Mouse (Mus musculus) mouse embryonic stem cell (cell line): ENCODE results near the gene Trim65.

Experiments
- in situ Hi-C, 2 experiments: fragments of 300-500 bp; cut with MboI; formaldehyde crosslinking; loops; 1 replicate in 1 of 2; 3 replicates in 1 of 2; pipeline ENCODE4 v1.14.3; 2019 to 2020; ENCODE audit warnings: low sequenced_read_pairs in 2 of 2, low pct_unique_long_range_greater_than_20kb in 1 of 2, mixed read lengths in 1 of 2; ENCODE audit not compliant: unreplicated experiment in 1 of 2

Gene Trim65

GRCm38 (mm10) chr11:116111611-116112203, 19.2 kb downstream of the Trim65 start:
- in situ Hi-C loops: no loop called here

DNA sequence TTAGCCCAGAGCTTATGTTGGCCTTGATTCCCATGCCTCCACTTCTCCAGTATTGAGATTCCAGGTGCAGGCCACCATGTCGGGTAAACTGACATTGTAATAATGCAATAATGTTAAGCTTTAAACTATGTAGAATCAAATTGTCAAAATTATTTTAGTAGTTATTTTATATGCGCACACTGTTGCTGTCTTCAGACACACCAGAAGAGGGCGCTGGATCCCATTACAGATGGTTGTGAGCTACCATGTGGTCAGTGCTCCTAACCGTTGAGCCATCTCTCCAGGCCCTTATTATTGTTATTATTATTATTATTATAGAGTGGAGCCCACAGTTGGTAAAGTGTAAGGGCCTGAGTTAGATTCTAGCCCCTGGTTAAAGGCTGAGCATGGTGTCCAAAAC, 19.9 kb downstream of the Trim65 start:
- in situ Hi-C loops: no loop called here

- in situ Hi-C loops: no loop called here
These were observed 20.4 kb downstream of the Trim65 start for GRCm38 (mm10) chr11:116110540-116110939.

DNA sequence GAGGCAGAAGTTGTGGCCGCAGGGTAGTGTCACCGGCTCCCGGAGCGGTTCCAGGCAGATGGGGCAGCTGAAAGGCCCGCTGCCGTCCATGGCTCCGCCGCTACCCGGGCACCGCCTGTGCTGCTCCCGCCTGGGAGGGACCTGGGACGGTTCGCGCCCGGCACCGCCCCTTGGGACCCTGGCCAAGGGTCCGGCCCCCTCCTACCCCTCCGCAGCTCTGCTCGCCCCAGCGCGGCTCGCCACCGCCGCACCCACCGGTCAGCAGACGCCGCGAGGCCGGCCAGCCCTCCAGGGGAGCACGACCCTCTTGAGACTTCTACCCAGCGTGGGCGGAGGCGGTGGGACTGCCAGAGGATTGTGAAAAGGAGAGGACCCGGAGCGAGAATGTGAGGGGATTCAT, 20.8 kb downstream of the Trim65 start:
- in situ Hi-C loops: no loop called here

- in situ Hi-C loops: no loop called here
These were observed 21.4 kb downstream of the Trim65 start for GRCm38 (mm10) chr11:116109441-116110081.

DNA sequence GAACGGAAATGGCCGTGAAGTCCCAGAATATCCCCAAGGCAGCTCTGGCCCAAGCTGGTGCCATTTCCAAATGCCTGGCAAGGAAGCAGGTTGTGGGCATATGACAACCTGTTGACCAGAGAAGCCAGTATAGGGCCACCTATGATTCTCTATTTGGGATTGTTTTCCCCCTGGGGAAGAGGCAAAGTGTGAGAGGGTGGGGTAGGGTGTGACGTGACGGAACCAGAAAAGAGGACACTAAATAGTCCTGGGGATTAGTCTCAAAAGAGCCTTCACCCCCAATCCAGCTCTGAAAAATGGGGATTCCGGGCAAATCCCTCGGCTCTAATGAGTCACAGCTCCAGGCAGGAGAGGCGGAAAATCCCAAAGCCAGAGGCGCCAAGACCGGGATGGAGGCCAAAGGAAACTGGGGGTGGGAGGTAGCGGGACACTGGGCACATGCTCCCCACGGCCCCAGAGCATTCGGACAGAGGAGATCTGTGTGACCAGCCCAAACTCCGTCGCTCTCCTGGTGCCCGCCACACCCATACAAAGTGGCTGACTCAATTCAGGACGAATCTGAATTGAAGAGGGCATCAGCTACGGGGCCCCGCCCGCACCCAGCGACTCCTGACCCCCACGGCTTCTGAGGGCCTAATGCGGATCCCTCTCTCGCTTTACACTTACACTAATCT, 22.3 kb downstream of the Trim65 start:
- in situ Hi-C loops: no loop called here

DNA sequence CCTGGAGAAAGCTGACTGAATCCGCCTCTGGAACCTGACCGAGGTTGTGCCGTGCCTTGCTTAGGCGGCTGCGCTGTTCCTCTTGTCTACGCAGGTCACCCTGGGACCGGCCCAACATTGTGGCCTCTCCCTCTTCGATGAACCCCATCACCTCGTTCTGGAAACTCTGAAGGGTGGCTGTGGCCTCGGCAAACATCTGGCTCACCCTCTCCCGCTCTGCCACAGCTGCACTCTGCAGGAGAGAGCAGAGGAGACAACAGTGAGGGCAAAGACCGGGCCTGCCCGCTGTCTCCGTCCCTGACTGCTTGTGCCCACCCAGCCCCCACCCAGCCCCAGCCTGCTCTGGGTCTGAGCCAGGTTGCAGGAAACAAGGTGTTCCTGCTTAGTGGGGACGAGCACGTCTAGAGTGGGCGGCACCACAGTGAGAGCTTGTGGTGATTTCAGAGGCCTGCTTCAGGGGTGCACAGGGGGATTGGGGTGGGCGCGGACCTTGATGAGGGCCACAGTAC, 23.1 kb downstream of the Trim65 start:
- in situ Hi-C loops: no loop called here

GRCm38 (mm10) chr11:116106963-116107776, 23.8 kb downstream of the Trim65 start:
- in situ Hi-C loops: no loop called here

DNA sequence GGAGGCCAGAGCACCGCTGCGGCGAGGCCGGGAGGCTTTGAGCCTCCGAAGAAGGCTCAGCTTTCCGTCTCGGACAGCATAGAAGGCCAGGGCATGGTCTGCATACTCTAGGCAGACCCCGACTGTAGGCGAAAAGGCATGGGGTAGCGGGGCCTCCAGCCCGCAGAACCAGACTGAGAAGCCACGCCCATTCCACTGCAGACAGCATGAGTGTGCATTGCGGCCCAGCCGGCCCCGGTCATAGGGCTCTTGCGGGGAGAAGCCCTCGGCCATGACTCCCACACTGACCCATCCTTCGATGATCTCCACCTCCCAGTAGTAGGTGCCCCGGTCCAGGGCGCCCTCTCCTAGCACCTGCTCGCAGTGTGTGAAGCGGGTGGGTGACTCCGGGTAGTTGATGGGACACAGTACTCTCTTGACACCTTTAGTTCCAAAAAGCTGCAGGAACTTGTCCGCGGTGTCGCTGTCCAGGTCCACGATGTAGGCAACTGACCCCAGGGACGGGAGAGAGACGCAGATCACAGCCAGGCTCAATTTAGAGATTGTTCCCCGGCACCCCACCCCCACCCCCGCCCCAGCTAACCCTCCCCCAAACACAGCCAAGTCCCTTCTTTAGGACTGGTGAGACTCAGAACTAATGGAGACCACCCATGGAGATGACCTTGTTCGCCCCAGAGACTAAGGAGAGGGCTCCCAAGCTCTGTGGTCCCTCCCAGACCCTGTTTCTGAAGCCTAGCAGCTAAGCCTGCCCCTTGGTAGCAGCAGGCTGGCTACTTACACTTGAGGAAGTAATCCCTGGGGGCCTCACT, 24.6 kb downstream of the Trim65 start:
- in situ Hi-C loops: no loop called here

DNA sequence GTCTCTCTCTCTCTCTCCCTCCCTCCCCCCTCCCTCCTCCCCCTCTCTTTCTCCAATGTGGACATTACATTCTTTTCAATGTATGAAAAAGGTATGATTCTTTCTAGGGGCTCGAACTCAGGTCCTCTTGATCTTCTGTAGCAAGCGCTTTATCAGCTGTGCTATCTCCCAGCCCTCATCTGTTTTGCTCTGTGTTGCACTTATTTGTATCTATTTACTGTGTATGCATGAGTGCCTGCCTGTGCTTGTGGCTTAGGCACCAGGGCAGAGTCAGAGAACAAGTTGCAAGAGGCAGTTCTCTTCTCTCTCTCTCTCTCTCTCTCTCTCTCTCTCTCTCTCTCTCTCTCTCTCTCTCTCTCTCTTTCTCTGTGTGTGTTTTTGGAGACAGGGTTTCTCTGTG, 25.9 kb downstream of the Trim65 start:
- in situ Hi-C loops: no loop called here

- in situ Hi-C loops: no loop called here
These were observed 26.8 kb downstream of the Trim65 start for GRCm38 (mm10) chr11:116104006-116104646.

GRCm38 (mm10) chr11:116103572-116103971, 27.4 kb downstream of the Trim65 start:
- in situ Hi-C loops: no loop called here

DNA sequence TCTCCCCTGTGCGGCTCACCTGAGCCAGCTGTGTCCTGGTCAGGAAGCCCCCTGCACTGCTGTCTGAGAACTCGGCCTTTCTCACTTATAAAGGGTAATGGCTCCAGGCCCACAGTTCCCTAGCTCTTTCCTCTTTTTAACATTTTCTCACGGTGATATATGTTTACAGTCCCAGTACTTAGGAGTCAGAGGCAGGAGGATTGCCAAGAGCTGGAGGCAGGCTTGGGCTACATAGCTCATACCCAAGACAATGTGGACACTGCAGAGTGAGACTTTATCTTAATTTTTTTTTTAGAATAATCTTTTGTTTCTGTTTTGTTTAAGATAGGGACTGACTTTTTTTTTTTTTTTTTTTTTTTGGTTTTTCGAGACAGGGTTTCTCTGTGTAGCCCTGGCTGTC, 28.5 kb downstream of the Trim65 start:
- in situ Hi-C loops: no loop called here

DNA sequence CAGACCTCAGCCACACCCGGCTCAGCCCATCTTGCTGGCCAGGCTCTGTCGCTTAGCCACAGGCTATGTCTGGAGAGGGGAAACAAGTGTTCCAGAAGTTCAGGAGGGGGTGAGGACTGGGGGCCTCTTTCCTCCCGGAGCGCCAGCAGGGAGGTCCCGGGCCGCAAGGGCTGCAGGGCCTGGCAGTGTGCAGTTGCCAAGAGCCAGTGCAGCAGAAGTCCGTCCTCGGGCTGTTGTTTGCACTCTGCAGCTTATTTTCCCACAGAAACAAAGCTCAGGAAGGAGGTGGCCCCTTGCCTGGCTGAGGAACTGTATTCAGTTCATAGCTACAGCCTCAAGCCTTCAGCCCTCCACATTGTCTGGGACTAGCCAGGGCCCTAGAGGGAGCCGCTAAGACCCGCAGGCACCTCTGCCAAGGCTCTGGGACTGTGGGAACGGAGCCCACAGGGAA, 29.0 kb downstream of the Trim65 start:
- in situ Hi-C loops: no loop called here

- in situ Hi-C loops: no loop called here
These were observed 30.1 kb downstream of the Trim65 start for GRCm38 (mm10) chr11:116100839-116101238.

DNA sequence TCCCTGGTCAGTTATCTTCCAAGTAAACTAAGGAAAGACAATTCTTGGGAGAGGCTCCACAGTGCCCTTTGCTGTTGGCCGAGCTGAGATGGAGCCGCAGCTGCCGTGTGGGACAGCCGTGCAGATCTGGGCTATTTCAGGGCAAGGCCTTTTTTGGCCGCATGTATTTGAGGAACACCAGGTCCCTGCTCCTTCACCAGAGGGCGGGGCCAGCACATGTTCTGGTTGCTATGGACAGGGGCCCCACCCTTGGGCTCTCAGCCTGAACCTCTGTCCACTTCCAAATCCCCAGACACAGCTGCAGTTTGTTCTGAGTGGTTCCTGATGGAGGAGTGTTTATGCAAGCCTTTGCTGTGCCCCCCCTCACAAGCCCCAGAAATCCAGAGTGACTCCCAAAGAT, 30.5 kb downstream of the Trim65 start:
- in situ Hi-C loops: no loop called here

- in situ Hi-C loops: no loop called here
These were observed 31.5 kb downstream of the Trim65 start for GRCm38 (mm10) chr11:116099462-116099861.
